ENCODE assay signal across 33 mouse cellular contexts in genomic region chr16:48786258-48786657, GRCm38 (mm10). TPM values are rescaled to one million over a fixed set of nuclear protein-coding genes. Genes with fewer than 3 reads are reported as not detected.
DNase-seq lines count a peak whose midpoint lies in the region; ATAC-seq lines count a peak whose summit lies in the region.
"Had no signal": no experiment of that assay in that cellular context is flagged by ENCODE, and none has a peak within 500 bp of the region (broad histone marks: within the 10 kb centered on the region; RNA-seq: fewer than 3 reads in every experiment).

No protein-coding gene starts in this region.

- peak; percentile 69 for ATAC-seq in activated CD4-positive, CD25-positive, alpha-beta regulatory T cell, adult 4 months
- peak; percentile 53 for ATAC-seq in inflammation-experienced regulatory T-cells, adult 6 months
- ATAC-seq: forebrain, embryonic 15.5 days; intestine, postnatal 0 days had no signal

- DNase-seq in thymus, postnatal 0 days (ENCODE audit: low spot score), result peak; percentile 73
- DNase-seq in thymus, postnatal 14 days, result no peak
- DNase-seq in natural killer cell, adult 2 months (ENCODE audit: low spot score in 2 of 2), result peak; percentile 5 to 11
- no peak for DNase-seq in left cerebral cortex, postnatal 14 days (ENCODE audit: low spot score in 2 of 2)
- no peak for DNase-seq in cerebellum, postnatal 4 days (ENCODE audit: low spot score in 2 of 2)
- DNase-seq in cerebellum, postnatal 36 days, result no peak
- DNase-seq: adrenal gland, postnatal 36 days; B cell, adult 2 months; cerebellum, adult 18-20 months; cerebellum, postnatal 25 days; gastrocnemius, postnatal 36 days; heart, postnatal 4 days; kidney, postnatal 4 days; layer of hippocampus, adult 9-11 months; left cerebral cortex, postnatal 4 days; right cerebral cortex, adult 18-20 months; right cerebral cortex, postnatal 4 days had no signal

- intact Hi-C loops in left cerebral cortex, postnatal 14 days (cut with DNase I), result no loop called here

RNA-seq across cellular contexts. Expression of gene Trat1, which starts 14.4 kb away (rescaled TPM):
- 175 and 176 TPM in 2 replicates for polyA plus RNA-seq in thymus, postnatal 0 days (2015; fragmentation: Nextera tagmentation; extraction: Ambion mirVana)
- 100 to 1,000 TPM; 131 to 161 TPM for polyA plus RNA-seq in activated CD4-positive, CD25-positive, alpha-beta regulatory T cell, adult 4 months (2017; shearing (Covaris generic))
- 100 to 1,000 TPM in 1 of 3 experiments, 10 to 100 TPM in 2; 64.3 to 111 (median 96.4) TPM for polyA plus RNA-seq in inflammation-experienced regulatory T-cells, adult 6 months (2017; shearing (Covaris generic))
- under 1 TPM; 0.07 to 0.38 TPM for total RNA-seq in left cerebral cortex, postnatal 14 days (2021)
- total RNA-seq: adrenal gland, postnatal 36 days; heart, adult 8-10 months; heart, postnatal 4 days had no signal
- polyA plus RNA-seq: embryonic facial prominence, embryonic 15.5 days; forebrain, embryonic 15.5 days; kidney, embryonic 15.5 days; liver, embryonic 15.5 days; macrophage; midbrain, embryonic 12.5 days; neural tube, embryonic 12.5 days had no signal

RNA-seq across cellular contexts. Expression of gene Retnlb, which starts 30.4 kb away (rescaled TPM):
- polyA plus RNA-seq in thymus, postnatal 0 days (2015; fragmentation: Nextera tagmentation; extraction: Ambion mirVana), result 0.51 and 0.55 TPM in 2 replicates
- not detected for polyA plus RNA-seq in activated CD4-positive, CD25-positive, alpha-beta regulatory T cell, adult 4 months (2017; shearing (Covaris generic))
- not detected for polyA plus RNA-seq in inflammation-experienced regulatory T-cells, adult 6 months (2017; shearing (Covaris generic))
- not detected for total RNA-seq in left cerebral cortex, postnatal 14 days (2021)
- total RNA-seq: adrenal gland, postnatal 36 days; gastrocnemius, postnatal 36 days; heart, adult 8-10 months; heart, postnatal 4 days; left cerebral cortex, adult 18-20 months; left cerebral cortex, postnatal 4 days had no signal
- polyA plus RNA-seq: embryonic facial prominence, embryonic 15.5 days; forebrain, embryonic 15.5 days; heart, embryonic 15.5 days; hindbrain, embryonic 15.5 days; kidney, embryonic 15.5 days; limb, embryonic 15.5 days; liver, embryonic 15.5 days; macrophage; midbrain, embryonic 12.5 days; neural tube, embryonic 12.5 days; stomach, embryonic 14.5 days had no signal

RNA-seq across cellular contexts. Expression of gene Retnla, which starts 56.1 kb away (rescaled TPM):
- 7.2 and 11.2 TPM in 2 replicates for polyA plus RNA-seq in thymus, postnatal 0 days (2015; fragmentation: Nextera tagmentation; extraction: Ambion mirVana)
- polyA plus RNA-seq in activated CD4-positive, CD25-positive, alpha-beta regulatory T cell, adult 4 months (2017; shearing (Covaris generic)), result not detected
- not detected for polyA plus RNA-seq in inflammation-experienced regulatory T-cells, adult 6 months (2017; shearing (Covaris generic))
- 1 to 10 TPM in 1 of 2 experiments, under 1 TPM in 1; 0.66 to 1.6 TPM for total RNA-seq in left cerebral cortex, postnatal 14 days (2021)
- total RNA-seq: heart, postnatal 4 days; left cerebral cortex, adult 18-20 months; left cerebral cortex, postnatal 4 days had no signal
- polyA plus RNA-seq: embryonic facial prominence, embryonic 15.5 days; forebrain, embryonic 15.5 days; hindbrain, embryonic 15.5 days; intestine, postnatal 0 days; kidney, embryonic 15.5 days; limb, embryonic 15.5 days; liver, embryonic 15.5 days; macrophage; midbrain, embryonic 12.5 days; neural tube, embryonic 12.5 days had no signal

Comparison
In these comparisons a context has a peak if more than half of its experiments do, and no peak if none do; other contexts are left out.
1. DNase-seq: peak in thymus, postnatal 0 days (single experiment) and natural killer cell, adult 2 months (2 of 2); none in thymus, postnatal 14 days (single experiment), left cerebral cortex, postnatal 14 days (0 of 2), cerebellum, postnatal 4 days (0 of 2) and cerebellum, postnatal 36 days (0 of 2).